Mouse (Mus musculus) ES-Bruce4 (cell line): ENCODE results near the gene Actn4.

Experiments used
- CTCF ChIP-seq: IDR thresholded peaks from one replicate; pipeline ENCODE4 v1.8.1; 2011; ENCODE audit warnings: low read depth, low read length
- POLR2A ChIP-seq: IDR thresholded peaks from one replicate; pipeline ENCODE4 v1.8.1; 2011; ENCODE audit warnings: low read length; ENCODE audit not compliant: insufficient read depth

DNA sequence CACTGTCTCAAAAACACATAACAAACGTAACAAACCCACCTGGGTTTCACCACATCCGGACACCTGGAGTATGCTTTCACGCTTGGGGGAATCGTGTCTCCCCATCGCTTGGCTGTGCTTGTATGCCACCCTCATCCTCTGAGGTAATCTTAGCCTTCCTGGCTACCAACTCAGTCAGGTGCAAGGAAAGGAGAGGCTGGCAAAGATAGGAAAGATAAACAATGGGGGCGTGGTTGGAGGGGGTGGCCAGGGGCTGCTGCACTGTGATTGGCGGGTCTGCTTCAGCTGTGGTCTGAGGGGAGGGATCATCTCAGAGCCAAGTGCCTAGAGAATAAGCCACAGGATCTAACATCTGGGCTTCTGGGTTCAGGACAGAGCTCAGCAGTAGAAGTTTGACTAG, 82.5 kb downstream of the Actn4 start:
- TF ChIP-seq CTCF = no peak
- TF ChIP-seq POLR2A = peak; percentile 18
